Mouse (Mus musculus) megakaryocyte, embryonic 14.5 days (primary cell): ENCODE measurements around the gene Sh3bp4. TPM values are rescaled to one million over a fixed set of nuclear protein-coding genes. Genes with fewer than 3 reads are reported as not detected.

Experiments
- H3K27me3 ChIP-seq: replicated peaks from 2 replicates; pipeline ENCODE3; 2012; ENCODE audit warnings: inconsistent platforms
- H3K36me3 ChIP-seq: replicated peaks from 2 replicates; pipeline ENCODE3; 2012; ENCODE audit warnings: low read length, inconsistent platforms, mixed read lengths
- H3K4me1 ChIP-seq: 2 replicates; pipeline ENCODE4 v1.6.1; 2012; ENCODE audit warnings: inconsistent platforms
- H3K4me3 ChIP-seq: replicated peaks from 2 replicates; pipeline ENCODE3; 2012; ENCODE audit warnings: moderate library complexity, mild to moderate bottlenecking, inconsistent platforms
- H3K9me3 ChIP-seq: 2 replicates; pipeline ENCODE4 v1.6.1; 2012; ENCODE audit warnings: inconsistent platforms
- FLI1 ChIP-seq: IDR thresholded peaks from 2 replicates; pipeline ENCODE4 v1.6.1; 2012; ENCODE audit warnings: low read length, inconsistent platforms, mixed read lengths
- GATA1 ChIP-seq: IDR thresholded peaks from 3 replicates; pipeline ENCODE4 v1.6.1; 2012; ENCODE audit warnings: mixed read lengths, low read length, inconsistent platforms, borderline replicate concordance
- polyA plus RNA-seq: library from polyadenylated mRNA; stranded (reverse); fragments of >175 nt; gene quantifications from 2 replicates; pipeline ENCODE4 v1.2.3, GENCODE M21; 2012; ENCODE audit warnings: low replicate concordance; ENCODE audit not compliant: insufficient read depth

Gene Sh3bp4
- polyA plus RNA-seq, 1 experiment, result 0.21 TPM

DNA sequence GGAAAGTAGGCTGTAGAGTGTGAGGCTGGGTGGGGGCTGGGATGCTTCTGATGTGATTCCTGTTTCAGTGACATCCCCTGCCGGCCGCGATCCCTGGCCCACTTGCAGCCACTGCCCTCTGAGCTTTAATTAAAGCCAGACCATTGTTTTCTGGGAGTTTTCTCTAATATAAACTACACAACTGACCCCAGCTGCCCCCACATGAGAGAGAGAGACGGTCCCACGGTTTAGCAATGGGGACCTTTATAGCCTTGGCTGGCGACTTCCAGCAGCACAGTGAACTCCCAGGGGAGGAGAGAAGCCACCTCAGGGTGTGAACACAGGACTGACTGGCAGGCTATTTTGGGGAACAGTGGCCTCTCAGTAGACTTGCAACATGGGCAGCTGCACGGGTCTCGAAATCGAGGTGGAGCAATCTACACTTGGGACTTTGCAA, 96.6 kb downstream of the Sh3bp4 start:
- Histone ChIP-seq H3K9me3 (peaks cover 4% of the 10 kb centered on the region), H3K4me3 (no peak overlapping the region), H3K27me3 (no peaks in the 10 kb centered on the region), H3K4me1 (no peaks in the 10 kb centered on the region), H3K36me3 (no peaks in the 10 kb centered on the region)
- no peak for TF ChIP-seq GATA1
- no peak for TF ChIP-seq FLI1

DNA sequence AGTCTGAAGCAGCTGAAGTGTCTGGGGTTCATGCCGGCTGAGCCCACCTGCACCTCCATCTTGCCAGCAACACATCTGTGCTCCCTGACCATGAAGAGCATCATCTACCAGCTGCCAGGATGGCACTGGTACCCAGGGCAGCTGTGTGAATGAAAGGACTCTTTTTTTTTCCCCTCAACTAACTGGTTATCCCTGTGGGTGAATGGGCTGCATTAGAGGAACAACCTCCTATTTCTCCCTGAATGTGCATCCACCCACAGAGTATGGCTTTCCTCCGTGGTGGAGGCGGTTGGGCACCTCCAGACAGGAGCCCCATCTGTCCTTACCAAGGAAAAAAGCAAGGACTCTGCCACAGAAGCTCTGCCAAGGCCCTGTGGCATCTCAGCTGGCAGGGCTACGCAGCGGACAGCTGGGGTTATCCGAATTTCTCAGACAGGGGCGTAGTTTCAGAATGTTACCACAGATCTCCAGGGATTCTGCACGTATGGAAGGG, 101.1 kb downstream of the Sh3bp4 start:
- Histone ChIP-seq H3K9me3 (peaks cover 13% of the 10 kb centered on the region), H3K27me3 (no peaks in the 10 kb centered on the region), H3K36me3 (no peaks in the 10 kb centered on the region), H3K4me1 (no peaks in the 10 kb centered on the region), H3K4me3 (no peak overlapping the region)
- TF ChIP-seq GATA1 (no peak), FLI1 (no peak)

DNA sequence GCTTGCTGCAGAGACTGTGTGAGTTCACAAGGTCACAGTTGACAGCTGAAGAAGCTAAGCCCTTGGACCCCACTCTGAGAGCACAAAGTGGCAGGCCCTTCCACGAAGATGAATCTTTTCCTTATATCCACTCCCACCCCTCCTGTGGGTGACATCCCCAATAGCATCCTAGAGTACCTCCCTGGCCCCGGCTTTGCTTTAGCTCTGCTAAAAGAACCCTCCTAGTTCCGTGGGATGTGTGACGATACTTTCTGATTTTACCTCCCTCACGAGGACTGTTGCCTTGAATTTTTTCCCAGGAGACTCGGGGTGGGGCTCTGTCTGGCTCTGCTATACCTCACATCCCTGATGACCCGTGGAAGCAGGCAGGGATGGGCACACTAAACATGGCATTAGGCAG, 104.4 kb downstream of the Sh3bp4 start:
- no peaks in the 10 kb centered on the region for H3K4me1 ChIP-seq
- H3K27me3 ChIP-seq, result no peaks in the 10 kb centered on the region
- H3K36me3 ChIP-seq, result no peaks in the 10 kb centered on the region
- H3K4me3 ChIP-seq, result no peak overlapping the region
- H3K9me3 ChIP-seq, result peaks cover 15% of the 10 kb centered on the region
- no peak for TF ChIP-seq FLI1
- no peak for TF ChIP-seq GATA1

DNA sequence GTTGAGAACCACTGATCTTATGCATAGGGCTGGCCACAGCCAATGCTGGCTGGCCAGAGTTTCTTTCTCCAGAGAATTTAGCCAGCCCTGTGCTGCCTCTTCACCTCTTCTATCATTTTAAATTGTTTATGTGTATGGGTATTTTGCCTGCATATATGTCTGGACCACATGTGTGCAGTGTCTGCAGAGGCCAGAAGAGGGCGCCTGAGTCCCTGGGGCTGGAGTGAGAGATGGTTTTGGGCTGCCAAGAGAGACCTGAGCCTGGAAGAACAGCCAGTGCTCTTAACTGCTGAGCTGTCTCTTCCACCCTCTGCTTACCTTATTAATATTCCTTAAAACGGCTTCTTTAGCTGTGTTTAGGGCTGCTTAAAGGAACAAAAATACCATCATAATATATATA, 105.1 kb downstream of the Sh3bp4 start:
- TF ChIP-seq GATA1, result no peak
- TF ChIP-seq FLI1, result no peak
- Histone ChIP-seq H3K4me1 (no peaks in the 10 kb centered on the region), H3K9me3 (peaks cover 15% of the 10 kb centered on the region), H3K4me3 (no peak overlapping the region), H3K27me3 (no peaks in the 10 kb centered on the region), H3K36me3 (no peaks in the 10 kb centered on the region)

DNA sequence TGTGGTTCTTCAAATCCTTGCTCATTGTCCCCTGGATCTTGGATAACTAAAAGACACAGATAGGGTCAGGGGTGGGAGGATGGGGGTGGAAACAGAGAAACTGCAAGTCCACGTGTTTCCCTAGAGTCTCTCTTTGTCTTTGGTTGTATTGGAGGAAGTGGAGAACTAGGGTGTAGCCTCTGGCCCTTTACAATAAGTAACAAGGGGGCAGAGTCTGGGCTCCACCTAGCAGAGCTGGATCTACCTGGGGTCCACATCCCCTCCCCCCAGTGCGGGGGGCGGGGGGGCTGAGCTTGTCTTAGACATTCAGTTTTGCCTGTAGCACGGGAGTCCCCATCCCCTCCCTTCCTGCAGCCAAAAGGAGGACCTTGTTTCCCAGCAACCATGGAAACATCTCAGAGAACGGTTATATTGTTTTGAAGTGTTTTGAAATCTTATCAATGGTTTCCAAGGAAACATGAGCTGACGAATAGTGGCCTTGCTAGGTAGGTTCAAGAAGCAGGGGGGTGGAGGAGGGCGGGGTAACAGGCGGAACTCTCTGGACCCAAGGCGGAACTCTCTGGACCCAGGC, 113.1 kb downstream of the Sh3bp4 start:
- TF ChIP-seq FLI1 (no peak), GATA1 (no peak)
- no peaks in the 10 kb centered on the region for H3K9me3 ChIP-seq

DNA sequence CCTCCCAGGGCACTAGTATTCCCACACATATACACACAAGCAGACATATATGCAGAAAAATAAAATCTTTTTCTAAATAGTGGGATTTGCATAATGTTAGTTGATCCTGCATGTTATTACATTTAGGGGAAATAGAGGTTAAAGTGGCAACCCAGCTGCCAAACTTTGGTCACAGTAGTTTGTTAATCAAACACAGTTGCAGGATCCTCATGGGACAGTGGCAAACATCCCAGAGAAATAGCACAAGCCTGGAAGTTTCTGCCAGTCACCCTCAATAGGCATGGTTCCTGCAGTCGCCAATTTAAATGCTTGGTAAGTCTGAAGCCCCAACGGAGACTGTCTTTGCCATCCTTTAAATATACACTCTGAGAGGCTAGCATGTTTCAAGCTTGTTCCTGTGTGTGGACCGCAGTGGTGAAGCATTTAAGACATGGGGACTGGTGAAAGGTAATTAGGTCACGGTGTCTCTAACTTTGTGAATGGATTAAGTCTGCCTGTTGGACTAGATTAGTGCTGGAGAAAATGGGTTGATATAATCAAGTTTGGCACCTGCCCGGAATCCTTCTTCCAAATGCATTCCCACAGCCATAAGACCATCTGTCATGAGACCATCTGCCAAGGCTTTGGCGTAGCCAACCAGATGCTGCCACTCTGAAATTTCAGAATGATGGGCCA, 114.0 kb downstream of the Sh3bp4 start:
- TF ChIP-seq GATA1, result no peak
- TF ChIP-seq FLI1, result no peak

More for the DNA sequence above, 113.1 kb downstream of the Sh3bp4 start:
- Histone ChIP-seq H3K36me3 (no peaks in the 10 kb centered on the region), H3K4me1 (no peaks in the 10 kb centered on the region), H3K4me3 (no peak overlapping the region), H3K27me3 (no peaks in the 10 kb centered on the region)

DNA sequence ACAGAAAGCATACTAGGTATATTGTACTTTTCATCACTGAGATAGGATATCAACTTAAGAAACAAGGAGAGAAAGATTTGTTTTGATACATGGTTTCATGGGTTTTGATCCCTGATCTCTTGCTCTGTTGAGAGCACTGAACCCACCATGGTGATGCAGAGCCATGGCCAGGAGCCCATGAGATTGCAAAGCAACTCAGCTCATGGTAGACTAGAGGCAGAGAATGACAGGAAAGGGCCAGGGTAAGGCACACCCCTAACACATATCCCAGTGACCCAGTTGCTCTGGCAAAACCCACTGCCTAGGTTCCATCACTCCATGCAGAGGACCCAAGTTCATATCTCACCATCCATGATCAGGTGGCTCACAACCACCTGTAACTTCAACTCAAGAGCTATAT, 114.6 kb downstream of the Sh3bp4 start:
- H3K4me1 ChIP-seq, result no peaks in the 10 kb centered on the region
- H3K9me3 ChIP-seq, result no peaks in the 10 kb centered on the region
- no peak for TF ChIP-seq GATA1
- TF ChIP-seq FLI1, result no peak
- H3K4me3 ChIP-seq, result no peak overlapping the region
- H3K36me3 ChIP-seq, result no peaks in the 10 kb centered on the region
- H3K27me3 ChIP-seq, result no peaks in the 10 kb centered on the region

More for the DNA sequence above, 114.0 kb downstream of the Sh3bp4 start:
- Histone ChIP-seq H3K4me3 (no peak overlapping the region), H3K27me3 (no peaks in the 10 kb centered on the region), H3K4me1 (no peaks in the 10 kb centered on the region), H3K9me3 (no peaks in the 10 kb centered on the region), H3K36me3 (no peaks in the 10 kb centered on the region)

DNA sequence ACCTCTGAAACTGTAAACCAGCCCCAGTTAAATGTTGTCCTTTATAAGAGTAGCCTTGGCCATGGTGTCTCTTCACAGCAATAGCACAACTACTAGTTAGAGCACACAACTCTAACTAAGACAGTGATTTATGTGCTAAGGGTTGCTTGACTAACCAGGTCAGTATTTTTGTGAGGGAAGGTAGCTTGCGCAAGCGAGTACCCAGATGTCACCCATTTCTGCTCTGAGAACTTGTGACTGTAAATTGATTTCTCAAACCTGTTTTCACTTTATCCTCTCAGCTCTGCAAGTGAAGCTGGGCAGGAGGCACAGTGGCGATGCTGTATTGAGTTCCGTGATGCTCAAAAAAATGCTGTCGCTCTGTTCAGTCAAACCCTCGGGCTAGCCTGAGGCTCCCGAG, 117.2 kb downstream of the Sh3bp4 start:
- no peak overlapping the region for H3K4me3 ChIP-seq
- H3K27me3 ChIP-seq, result no peaks in the 10 kb centered on the region
- no peaks in the 10 kb centered on the region for H3K9me3 ChIP-seq

DNA sequence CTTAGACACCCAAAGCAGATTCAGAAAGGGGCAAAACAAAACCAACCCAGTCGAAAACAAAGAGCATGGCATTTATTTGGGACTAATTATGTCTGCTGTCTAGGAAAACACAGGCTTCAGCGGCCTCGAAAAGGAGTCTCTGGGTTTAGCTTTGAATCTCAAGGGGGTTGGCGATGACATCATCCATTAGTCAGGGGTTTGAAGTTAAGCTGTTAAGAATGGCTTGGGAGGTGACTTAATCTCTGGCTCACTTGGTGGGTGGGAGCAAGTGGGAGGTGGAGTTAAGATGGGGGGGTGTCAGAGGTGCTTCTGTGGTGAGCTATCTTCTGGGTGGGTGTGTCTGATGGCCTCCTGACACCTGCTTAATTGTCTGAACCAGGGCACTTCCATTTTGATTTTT, 117.9 kb downstream of the Sh3bp4 start:
- no peaks in the 10 kb centered on the region for H3K36me3 ChIP-seq
- no peaks in the 10 kb centered on the region for H3K4me1 ChIP-seq
- no peak overlapping the region for H3K4me3 ChIP-seq
- peaks cover 2% of the 10 kb centered on the region for H3K27me3 ChIP-seq
- TF ChIP-seq GATA1 (no peak), FLI1 (no peak)
- H3K9me3 ChIP-seq, result no peaks in the 10 kb centered on the region

More for the DNA sequence above, 117.2 kb downstream of the Sh3bp4 start:
- TF ChIP-seq FLI1, result no peak
- TF ChIP-seq GATA1, result no peak
- H3K36me3 ChIP-seq, result no peaks in the 10 kb centered on the region
- no peaks in the 10 kb centered on the region for H3K4me1 ChIP-seq

DNA sequence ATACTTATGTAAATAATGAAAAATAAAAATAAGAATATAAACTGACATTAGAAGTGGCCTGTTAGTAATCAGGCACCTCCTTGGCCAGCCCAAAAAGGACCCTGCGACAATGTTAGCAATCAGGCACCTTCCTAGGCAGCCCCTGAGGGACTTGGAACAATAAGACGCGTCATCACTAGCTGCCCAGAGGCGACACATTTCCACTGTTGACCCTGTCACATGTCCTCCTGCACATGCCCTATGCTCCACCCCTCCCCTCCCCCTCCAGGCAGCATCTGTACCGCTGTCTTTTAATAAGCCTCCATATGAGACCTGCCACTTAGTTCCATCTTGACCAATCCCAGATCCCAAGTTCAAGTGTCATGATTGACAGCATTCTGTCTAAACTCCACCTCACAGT, 119.0 kb downstream of the Sh3bp4 start:
- Histone ChIP-seq H3K27me3 (peaks cover 2% of the 10 kb centered on the region), H3K9me3 (no peaks in the 10 kb centered on the region), H3K4me3 (no peak overlapping the region), H3K4me1 (no peaks in the 10 kb centered on the region), H3K36me3 (no peaks in the 10 kb centered on the region)
- TF ChIP-seq GATA1 (no peak), FLI1 (no peak)

DNA sequence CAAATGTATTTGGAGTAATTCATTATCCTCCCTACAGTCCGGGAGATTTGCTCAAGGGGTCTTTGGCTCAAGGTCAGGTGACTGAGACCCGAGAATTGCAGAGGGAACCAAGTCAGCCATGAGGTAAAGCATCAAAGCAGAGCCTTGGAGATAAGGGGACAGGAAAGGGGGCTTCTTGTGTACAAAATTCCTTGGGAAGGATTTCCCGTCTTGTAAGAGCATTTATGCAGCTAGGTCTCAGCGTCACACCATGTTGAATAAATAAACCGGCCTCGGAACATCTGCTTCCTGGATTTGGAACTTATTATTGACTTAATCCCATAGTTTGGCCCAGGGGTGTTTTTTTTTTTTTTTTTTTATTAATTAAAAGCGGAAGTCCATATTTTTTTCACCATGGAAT, 120.4 kb downstream of the Sh3bp4 start:
- no peak for TF ChIP-seq FLI1
- no peak for TF ChIP-seq GATA1
- H3K4me1 ChIP-seq, result no peaks in the 10 kb centered on the region
- H3K36me3 ChIP-seq, result no peaks in the 10 kb centered on the region
- no peaks in the 10 kb centered on the region for H3K9me3 ChIP-seq
- peaks cover 2% of the 10 kb centered on the region for H3K27me3 ChIP-seq
- no peak overlapping the region for H3K4me3 ChIP-seq
